Mouse (Mus musculus) cerebellum, adult 9-11 months (tissue): ENCODE measurements around the gene Aagab.
A peak's percentile ranks its signal among the peaks of the same experiment; 100 is the strongest.

Experiments
- DNase-seq: peaks from one replicate; pipeline ENCODE4 v3.0.0; 2022

The Aagab gene

DNA sequence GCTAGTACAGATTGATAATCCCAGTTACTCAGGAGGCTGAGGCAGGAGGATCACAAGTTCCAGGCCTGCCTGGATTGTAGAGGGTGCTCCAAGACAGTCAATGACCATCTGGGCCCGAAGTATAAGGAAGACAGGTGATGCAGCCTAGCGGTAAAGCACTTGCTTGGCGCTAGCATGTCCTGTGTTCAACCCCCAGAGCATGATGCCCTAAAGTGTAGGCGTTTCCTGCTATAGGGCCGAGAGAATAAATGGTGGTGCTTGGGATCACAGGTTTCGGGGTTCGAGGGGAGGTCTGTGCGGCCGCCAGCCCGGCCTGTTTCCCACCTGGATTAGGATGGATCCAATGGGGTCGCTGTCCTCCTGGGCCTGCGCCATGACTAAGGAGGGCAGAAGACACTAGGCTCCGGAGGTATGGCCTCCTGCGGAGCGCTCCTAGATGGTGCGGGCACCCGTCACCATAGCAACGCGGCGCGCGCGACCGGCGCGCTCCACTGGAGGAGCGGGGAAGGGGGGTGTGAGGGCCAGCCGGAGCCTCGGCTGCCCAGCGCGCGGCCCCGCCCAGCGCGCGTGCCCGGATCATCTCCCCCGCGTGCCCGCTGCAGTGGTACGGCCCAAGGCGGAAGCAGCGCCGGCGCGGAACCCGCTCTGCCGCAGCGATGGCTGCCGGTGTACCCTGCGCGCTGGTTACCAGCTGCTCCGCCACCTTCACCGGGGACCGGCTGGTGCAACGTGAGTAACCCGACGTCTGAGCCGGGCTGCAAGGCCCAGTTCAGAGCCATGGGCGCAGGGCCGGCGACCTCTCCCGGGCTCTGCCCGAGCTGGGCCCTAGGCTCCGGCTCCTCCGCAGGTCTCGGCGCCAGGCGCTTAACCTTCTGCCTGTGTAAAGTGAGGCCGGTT lies at the start of gene Aagab, which contains the start of gene Iqch:
Gene Aagab (plus strand): TSS at position 618 of the 897 bp plus-strand sequence.
Gene Iqch (minus strand): TSS at position 451 of the 897 bp plus-strand sequence.
- DNase-seq = peak; percentile 97

DNA sequence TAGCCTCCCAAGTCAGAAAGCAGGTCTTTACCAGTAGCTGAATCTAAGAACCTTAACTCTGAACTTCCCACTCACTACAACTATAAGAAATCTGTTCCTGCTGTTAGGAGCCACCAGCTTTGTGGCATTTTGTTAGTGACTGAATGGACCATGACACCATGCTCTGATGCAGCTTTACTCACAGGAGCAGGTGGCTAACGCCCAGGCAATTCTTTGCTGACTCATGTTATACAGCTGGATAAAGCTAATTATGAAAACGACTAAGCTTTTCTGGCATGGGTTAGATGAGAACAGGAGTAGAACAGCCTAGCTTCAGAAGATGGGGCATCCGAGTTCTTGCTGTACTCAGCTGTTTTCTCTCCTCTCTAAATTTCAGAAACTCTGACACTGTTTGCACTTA lies 48.8 kb upstream of the Aagab start:
- no peak for DNase-seq

GRCm38 (mm10) chr9:63555460-63555990 lies 46.9 kb upstream of the Aagab start:
- no peak for DNase-seq

DNA sequence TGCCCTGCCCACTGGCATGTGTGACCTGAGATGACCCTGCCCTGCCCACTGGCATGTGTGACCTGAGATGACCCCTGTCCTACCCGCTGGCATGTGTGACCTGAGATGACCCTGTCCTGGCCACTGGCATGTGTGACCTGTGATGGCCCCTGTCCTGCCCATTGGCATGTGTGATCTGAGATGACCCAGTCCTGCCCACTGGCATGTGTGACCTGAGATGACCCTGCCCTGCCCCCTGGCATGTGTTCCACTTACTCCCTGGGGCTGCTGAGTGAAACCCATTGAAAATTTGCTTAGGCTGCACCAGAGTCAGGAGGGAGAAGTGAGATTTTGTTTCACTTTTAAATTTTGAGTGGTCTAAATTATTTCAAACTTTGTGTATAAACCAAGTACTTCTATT lies 46.1 kb upstream of the Aagab start:
- no peak for DNase-seq

- no peak for DNase-seq
Measured at GRCm38 (mm10) chr9:63556933-63557332, 45.5 kb upstream of the Aagab start.

- peak; percentile 61 for DNase-seq
Measured at GRCm38 (mm10) chr9:63561931-63562330, 40.5 kb upstream of the Aagab start.

GRCm38 (mm10) chr9:63563436-63563835 lies 39.0 kb upstream of the Aagab start:
- no peak for DNase-seq

- no peak for DNase-seq
Measured at GRCm38 (mm10) chr9:63568314-63568713, 34.1 kb upstream of the Aagab start.

DNA sequence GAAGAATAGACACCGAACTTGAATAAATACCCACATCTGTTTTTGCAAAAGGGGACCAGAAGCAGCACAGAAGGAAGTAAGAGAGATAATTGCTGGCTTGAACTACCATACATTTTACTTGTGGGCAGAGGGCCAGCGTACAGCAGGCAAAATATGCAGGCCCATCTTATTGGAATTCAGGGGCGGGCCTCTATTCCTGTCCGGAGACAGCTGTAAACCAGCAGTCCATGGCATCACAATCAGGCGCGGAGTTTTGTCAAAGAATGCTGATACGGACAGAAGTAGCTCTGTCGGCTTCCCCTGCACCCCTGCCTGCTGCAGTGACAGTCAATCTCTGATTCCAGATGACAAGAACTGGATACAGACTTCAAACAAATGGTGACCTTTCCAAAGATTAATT lies 33.7 kb upstream of the Aagab start:
- DNase-seq = no peak

DNA sequence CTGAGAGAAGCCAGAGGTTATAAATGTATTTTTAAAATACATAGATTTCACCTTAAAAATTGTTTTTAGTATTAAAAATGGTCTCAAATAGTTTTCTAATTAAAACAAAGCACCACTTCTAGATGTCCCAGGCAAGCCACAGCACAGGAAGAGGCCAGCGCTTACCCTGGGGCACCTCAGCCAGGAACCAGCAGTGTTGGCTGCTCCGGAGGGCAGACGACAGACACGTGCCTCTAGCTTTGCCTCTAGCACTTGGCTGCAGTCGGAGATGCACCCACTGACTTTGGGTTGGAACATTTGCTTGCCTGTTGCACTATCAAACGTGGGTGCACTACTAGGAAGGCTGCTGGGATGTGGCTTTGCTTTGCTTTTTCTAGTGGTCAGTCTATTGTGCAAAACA lies 30.6 kb upstream of the Aagab start:
- no peak for DNase-seq

- peak; percentile 17 for DNase-seq
Measured at GRCm38 (mm10) chr9:63572874-63573273, 29.6 kb upstream of the Aagab start.

- DNase-seq = no peak
Measured at GRCm38 (mm10) chr9:63577469-63577868, 25.0 kb upstream of the Aagab start.

DNA sequence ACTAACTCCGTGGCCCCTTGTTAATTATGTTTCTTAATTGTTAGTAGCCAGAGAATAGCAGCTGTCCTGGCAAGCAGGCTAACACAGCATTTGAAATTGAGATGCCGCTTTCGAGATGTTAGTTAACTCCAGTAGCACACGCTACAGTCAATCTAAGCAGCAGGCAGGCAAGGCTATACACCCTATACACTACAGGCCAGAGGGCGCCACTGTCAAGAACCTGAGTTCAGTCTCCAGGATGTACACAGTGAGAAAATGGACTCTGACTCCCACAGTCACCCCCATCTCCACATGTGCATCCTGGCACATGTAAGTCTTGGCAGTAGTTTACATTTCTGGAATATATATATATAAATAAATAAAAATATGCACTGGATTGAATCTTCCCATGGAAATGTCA lies 22.8 kb upstream of the Aagab start:
- DNase-seq = no peak

- DNase-seq = no peak
Measured at GRCm38 (mm10) chr9:63580046-63580445, 22.4 kb upstream of the Aagab start.

DNA sequence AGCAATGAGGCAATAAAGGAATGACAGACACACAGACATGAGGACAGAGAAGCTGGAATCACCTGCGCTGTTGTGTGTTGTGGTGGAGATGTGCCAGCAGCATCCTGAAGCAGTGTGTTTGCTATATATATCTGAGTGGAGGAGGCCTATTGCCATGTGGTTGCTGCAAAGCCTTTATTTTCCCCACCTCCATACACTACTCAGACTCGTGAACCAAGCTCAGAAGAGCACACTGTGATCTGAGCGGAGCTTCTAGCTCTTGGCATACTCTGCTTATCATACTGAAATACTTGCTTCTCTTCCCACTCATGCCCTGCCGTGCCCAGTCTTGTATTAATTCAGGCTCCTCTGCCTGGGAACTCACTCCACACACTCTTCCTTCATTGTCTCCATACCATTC lies 20.7 kb upstream of the Aagab start:
- DNase-seq = no peak

DNA sequence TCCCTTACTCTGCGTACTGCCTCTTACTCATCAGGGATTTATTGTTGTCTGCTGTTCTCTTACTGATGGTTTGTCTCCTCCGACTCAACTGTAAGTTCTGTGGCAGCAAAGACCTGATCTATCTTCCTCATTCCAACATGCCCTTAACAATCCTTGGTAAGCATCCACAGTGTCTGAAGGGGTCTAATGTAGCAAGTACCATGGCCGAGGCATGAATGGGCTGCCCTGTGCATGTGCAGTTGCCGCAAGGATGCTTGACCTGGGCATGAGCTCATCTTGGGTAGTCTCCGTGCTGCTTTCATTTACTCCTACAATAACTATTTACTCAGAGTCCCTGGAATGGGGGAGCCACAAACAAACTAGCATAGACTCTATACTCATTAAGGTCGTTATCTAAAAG lies 17.2 kb upstream of the Aagab start:
- DNase-seq = no peak

DNA sequence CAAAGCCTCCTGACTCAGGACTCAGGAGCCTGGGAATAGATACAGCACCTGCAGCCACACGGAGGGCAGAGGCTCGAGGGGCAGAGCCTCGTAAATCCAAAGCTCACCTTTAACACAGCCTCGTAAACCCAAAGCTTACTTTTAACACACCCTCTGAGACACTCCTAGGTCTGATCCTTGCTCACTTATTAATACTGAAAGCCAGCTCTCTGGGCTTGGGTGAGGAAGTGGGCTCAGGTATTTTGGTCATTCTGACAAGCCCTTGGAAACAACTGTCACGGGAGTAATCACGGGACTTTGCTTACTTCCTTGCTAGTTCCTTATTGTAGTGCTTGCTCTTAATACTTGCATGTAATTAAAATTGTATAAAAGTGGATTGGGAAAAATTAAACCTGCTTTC lies 13.3 kb upstream of the Aagab start:
- no peak for DNase-seq

GRCm38 (mm10) chr9:63590592-63590991 lies 11.9 kb upstream of the Aagab start:
- no peak for DNase-seq

GRCm38 (mm10) chr9:63591661-63592256 lies 10.7 kb upstream of the Aagab start:
- no peak for DNase-seq

GRCm38 (mm10) chr9:63595032-63595431 lies 7.4 kb upstream of the Aagab start:
- DNase-seq = no peak

DNA sequence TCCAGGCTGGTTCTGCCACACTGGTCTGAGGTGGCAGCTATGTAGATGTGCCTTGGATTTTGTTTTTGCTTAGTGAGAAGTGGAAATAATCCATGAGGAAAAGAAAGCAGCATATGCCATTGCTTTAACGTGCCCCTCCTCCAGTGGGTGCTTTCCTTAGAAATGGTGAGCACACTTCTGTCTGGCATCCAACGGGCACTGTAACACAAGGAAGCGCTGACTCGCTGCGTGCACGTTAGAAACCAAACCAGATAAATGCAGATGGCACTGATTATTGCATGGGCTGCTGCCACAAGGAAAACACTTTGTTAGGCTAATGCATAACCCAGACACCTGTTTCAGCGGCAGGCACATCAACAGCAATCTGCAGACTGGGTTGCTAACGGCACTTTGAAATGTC lies 6.8 kb upstream of the Aagab start:
- DNase-seq = no peak

GRCm38 (mm10) chr9:63596660-63597059 lies 5.8 kb upstream of the Aagab start:
- DNase-seq = no peak

DNA sequence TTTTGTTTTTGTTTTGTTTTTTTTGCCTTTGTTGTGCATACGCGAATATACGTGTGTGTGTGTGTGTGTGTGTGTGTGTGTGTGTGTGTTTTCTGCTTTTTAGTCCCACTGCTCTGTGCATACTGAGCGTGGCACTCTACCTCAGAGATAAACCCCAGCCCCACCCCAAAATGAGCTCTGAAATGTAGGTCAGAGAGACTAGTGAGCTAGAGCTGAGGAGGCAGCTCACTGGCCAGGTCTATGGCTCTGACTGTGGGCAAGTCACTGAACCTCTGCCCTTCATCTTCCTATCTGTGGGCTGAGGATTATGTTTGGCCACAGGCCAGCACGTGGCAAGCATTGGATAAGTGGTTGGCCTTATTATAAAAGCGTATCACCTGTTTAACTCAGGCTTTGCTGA lies 1.4 kb downstream of the Aagab start:
- peak; percentile 46 for DNase-seq

DNA sequence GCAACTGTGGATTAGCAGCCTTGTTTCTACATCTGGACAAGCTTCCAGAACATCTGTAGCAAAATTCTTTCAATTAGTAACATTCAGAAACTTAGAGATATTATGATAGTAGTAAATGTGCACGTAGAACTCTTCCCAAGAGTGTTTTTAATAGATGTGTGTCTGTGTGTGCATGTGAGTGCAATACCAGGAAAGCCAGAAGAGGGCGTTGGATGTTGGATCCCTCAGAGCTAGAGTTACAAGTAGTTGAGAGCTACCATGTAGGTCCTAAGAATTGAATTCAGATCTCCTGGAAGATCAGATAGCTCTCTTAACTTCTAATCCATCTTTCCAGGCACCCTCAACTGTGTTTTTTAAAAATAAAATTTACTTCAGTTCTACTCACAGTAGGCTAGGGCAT lies 4.1 kb downstream of the Aagab start:
- DNase-seq = no peak
